Mouse (Mus musculus) 416B (cell line): ENCODE measurements around the gene Sox30.

Source experiments
- DNase-seq: peaks from one replicate; pipeline ENCODE4 v3.0.0; 2011; ENCODE audit warnings: low read depth

The Sox30 gene

GRCm38 (mm10) chr11:45979946-45980892 lies at the start of gene Sox30:
TSS of gene Sox30 (plus strand) at chr11:45980310.
- no peak for DNase-seq

- no peak for DNase-seq
Measured at GRCm38 (mm10) chr11:45932771-45933170, 47.3 kb upstream of the Sox30 start.

- DNase-seq = no peak
Measured at GRCm38 (mm10) chr11:45937478-45937877, 42.6 kb upstream of the Sox30 start.

GRCm38 (mm10) chr11:45938917-45939316 lies 41.2 kb upstream of the Sox30 start:
- DNase-seq = peak; percentile 15

GRCm38 (mm10) chr11:45942281-45942680 lies 37.8 kb upstream of the Sox30 start:
- no peak for DNase-seq

GRCm38 (mm10) chr11:45943108-45943705 lies 36.9 kb upstream of the Sox30 start:
- no peak for DNase-seq

- DNase-seq = peak; percentile 27
Measured at GRCm38 (mm10) chr11:45943891-45944642, 36.0 kb upstream of the Sox30 start.

GRCm38 (mm10) chr11:45944643-45945156 lies 35.4 kb upstream of the Sox30 start, which contains the start of gene Lsm11:
TSS of gene Lsm11 (minus strand) at chr11:45944935.
- DNase-seq = peak; percentile 91

GRCm38 (mm10) chr11:45946796-45947195 lies 33.3 kb upstream of the Sox30 start:
- no peak for DNase-seq

- no peak for DNase-seq
Measured at GRCm38 (mm10) chr11:45947491-45947890, 32.6 kb upstream of the Sox30 start.

- DNase-seq = peak; percentile 96
Measured at GRCm38 (mm10) chr11:45955127-45955627, 24.9 kb upstream of the Sox30 start, which contains the start of gene Thg1l. TSS of gene Thg1l (minus strand) at chr11:45955494.

- DNase-seq = peak; percentile 73
Measured at GRCm38 (mm10) chr11:45959598-45959997, 20.5 kb upstream of the Sox30 start.

GRCm38 (mm10) chr11:45960003-45960402 lies 20.1 kb upstream of the Sox30 start:
- DNase-seq = peak; percentile 69

- no peak for DNase-seq
Measured at GRCm38 (mm10) chr11:45966896-45967295, 13.2 kb upstream of the Sox30 start.

GRCm38 (mm10) chr11:45968466-45968865 lies 11.6 kb upstream of the Sox30 start:
- no peak for DNase-seq

- no peak for DNase-seq
Measured at GRCm38 (mm10) chr11:45973635-45974034, 6.5 kb upstream of the Sox30 start.

GRCm38 (mm10) chr11:45974466-45974865 lies 5.6 kb upstream of the Sox30 start:
- no peak for DNase-seq

GRCm38 (mm10) chr11:45976061-45976460 lies 4.0 kb upstream of the Sox30 start:
- DNase-seq = no peak

- no peak for DNase-seq
Measured at GRCm38 (mm10) chr11:45980893-45981253, 763 bp downstream of the Sox30 start.

GRCm38 (mm10) chr11:45991604-45992003 lies 11.5 kb downstream of the Sox30 start:
- no peak for DNase-seq

- no peak for DNase-seq
Measured at GRCm38 (mm10) chr11:45992087-45992486, 12.0 kb downstream of the Sox30 start.

GRCm38 (mm10) chr11:46016061-46016460 lies 36.0 kb downstream of the Sox30 start:
- peak; percentile 54 for DNase-seq
